Mouse (Mus musculus) limb, embryonic 11.5 days (tissue): Measurements from ENCODE around the gene Cd19. TPM values are rescaled to one million over a fixed set of nuclear protein-coding genes. Genes with fewer than 3 reads are reported as not detected.

Experiments used
- ATAC-seq: fragments of 200-750 bp; cut with Nextera tagmentation; 2 replicates; pipeline ENCODE4 v1.8.0; 2017; ENCODE audit warnings: low read depth; ENCODE audit not compliant: insufficient number of reproducible peaks, low FRiP score, low TSS enrichment
- DNase-seq: peaks from one replicate; pipeline ENCODE4 v3.0.0-alpha.2; 2015; ENCODE audit warnings: low spot score
- H3K27ac ChIP-seq: fragments of 300-500 bp; sonication (generic); replicated peaks from 2 replicates; pipeline ENCODE4 v1.5.1; 2014; ENCODE audit warnings: low read depth, mild to moderate bottlenecking, low read length
- H3K27me3 ChIP-seq: fragments of 300-500 bp; sonication (generic); 2 replicates; pipeline ENCODE4 v1.6.1; 2014; ENCODE audit warnings: mild to moderate bottlenecking, low read length, mixed read lengths; ENCODE audit not compliant: control insufficient read depth, insufficient read depth
- H3K36me3 ChIP-seq: fragments of 300-500 bp; sonication (generic); 2 replicates; pipeline ENCODE4 v1.6.1; 2014; ENCODE audit warnings: mild to moderate bottlenecking, low read length, moderate library complexity, mixed read lengths; ENCODE audit not compliant: control insufficient read depth, insufficient read depth
- H3K4me1 ChIP-seq: fragments of 300-500 bp; sonication (generic); 2 replicates; pipeline ENCODE4 v1.6.1; 2014; ENCODE audit warnings: low read length, mixed read lengths; ENCODE audit not compliant: control insufficient read depth, insufficient read depth
- H3K4me2 ChIP-seq: fragments of 300-500 bp; sonication (generic); 2 replicates; pipeline ENCODE4 v1.6.1; 2014; ENCODE audit warnings: low read depth, mild to moderate bottlenecking, moderate library complexity; ENCODE audit not compliant: severe bottlenecking
- H3K4me3 ChIP-seq: fragments of 300-500 bp; sonication (generic); 2 replicates; pipeline ENCODE4 v1.5.1; 2014; ENCODE audit warnings: low read depth, low read length
- H3K9ac ChIP-seq: fragments of 300-500 bp; sonication (generic); 2 replicates; pipeline ENCODE4 v1.6.1; 2014; ENCODE audit warnings: mild to moderate bottlenecking, low read length
- H3K9me3 ChIP-seq: fragments of 300-500 bp; sonication (generic); 2 replicates; pipeline ENCODE4 v1.6.1; 2016; ENCODE audit warnings: low read length; ENCODE audit not compliant: control insufficient read depth
- WGBS: fragments of 180-500 bp; shearing (Covaris S2); extraction: QIAGEN DNeasy Blood & Tissue Kit; methylation state at CpG from one replicate; pipeline ENCODE4 v1.1.7; 2014; 5-methylcytosine and 5-hydroxymethylcytosine counted together
- microRNA-seq: library from miRNA; unstranded; fragments of <30 nt; microRNA quantifications from one replicate; pipeline ENCODE4, GENCODE M21; 2016
- polyA plus RNA-seq: library from polyadenylated mRNA; unstranded; fragments of >200 nt; fragmentation: Nextera tagmentation; extraction: Ambion mirVana; gene quantifications from 2 replicates; pipeline ENCODE4 v1.2.1, GENCODE M21; 2014

Gene Cd19
- polyA plus RNA-seq, 1 experiment from 2014 or later, result not detected

DNA sequence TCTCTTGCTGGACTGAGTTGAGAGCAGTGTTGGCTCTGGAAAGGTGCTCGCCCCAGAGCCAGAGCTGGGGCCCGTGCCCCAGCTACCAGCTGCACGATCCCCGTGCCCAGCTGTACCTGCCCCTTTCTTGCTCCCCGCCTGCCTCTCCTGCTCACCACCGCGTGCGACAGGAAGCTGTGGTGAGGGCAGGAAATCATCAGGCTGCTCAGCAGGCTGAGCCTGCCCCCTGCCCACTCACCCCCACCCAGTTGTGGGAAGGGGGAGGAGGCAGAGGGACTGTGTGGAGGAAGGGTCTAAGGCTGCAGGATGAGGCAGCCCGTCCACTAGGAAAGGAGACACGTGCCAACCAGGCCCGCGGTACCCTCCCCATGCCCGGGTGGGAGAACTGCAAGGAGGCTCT, 45.3 kb downstream of the Cd19 start, which contains the start of gene Lat:
Gene Lat, minus strand, starts transcription at position 178 of the 400 bp plus-strand sequence.
- H3K4me3 ChIP-seq, result no peak within 1 kb of the TSS
- no peaks in the 10 kb centered on the region for H3K27me3 ChIP-seq
- peaks cover 15% of the 10 kb centered on the region; the same call in 1 of the 2 replicates for H3K36me3 ChIP-seq
- WGBS, result 65% methylated on average over 13 of the region's 13 CpGs
- no peak within 1 kb of the TSS for H3K27ac ChIP-seq
- no peaks in the 10 kb centered on the region for H3K4me1 ChIP-seq
- no peak for ATAC-seq
- H3K9ac ChIP-seq, result 0 out of 2 replicates have a peak within 1 kb of the TSS, but pooled peaks have one; percentile 22
- DNase-seq, result no peak
- no peaks in the 10 kb centered on the region for H3K9me3 ChIP-seq
- no peak within 1 kb of the TSS for H3K4me2 ChIP-seq

DNA sequence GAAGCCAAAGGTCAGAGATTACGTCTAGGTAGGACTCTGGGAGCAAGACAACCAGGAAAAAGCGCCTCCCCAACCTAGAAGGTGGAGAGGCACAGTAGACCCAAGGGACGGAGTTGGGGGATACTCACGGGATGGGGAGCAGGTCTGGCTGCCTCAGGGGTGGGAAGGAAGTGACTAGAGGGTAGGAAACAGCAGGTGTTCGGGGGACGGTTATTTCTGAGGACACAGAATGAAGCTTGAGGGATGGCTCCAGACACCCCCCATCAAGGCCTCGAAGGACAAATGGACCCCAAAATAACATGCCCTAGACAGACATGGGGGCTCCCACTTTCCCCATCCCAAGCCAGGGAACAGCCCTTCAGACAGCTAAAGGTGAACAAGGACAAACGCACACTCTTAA, 46.3 kb downstream of the Cd19 start:
- H3K4me2 ChIP-seq, result no peak overlapping the region
- H3K27ac ChIP-seq, result no peak overlapping the region
- no peak overlapping the region for H3K9ac ChIP-seq
- peaks cover 16% of the 10 kb centered on the region; the same call in 1 of the 2 replicates for H3K36me3 ChIP-seq
- ATAC-seq, result no peak
- H3K4me3 ChIP-seq, result no peak overlapping the region
- DNase-seq, result no peak
- H3K9me3 ChIP-seq, result no peaks in the 10 kb centered on the region
- no peaks in the 10 kb centered on the region for H3K4me1 ChIP-seq
- 85% methylated on average over 8 of the region's 8 CpGs for WGBS
- H3K27me3 ChIP-seq, result no peaks in the 10 kb centered on the region

DNA sequence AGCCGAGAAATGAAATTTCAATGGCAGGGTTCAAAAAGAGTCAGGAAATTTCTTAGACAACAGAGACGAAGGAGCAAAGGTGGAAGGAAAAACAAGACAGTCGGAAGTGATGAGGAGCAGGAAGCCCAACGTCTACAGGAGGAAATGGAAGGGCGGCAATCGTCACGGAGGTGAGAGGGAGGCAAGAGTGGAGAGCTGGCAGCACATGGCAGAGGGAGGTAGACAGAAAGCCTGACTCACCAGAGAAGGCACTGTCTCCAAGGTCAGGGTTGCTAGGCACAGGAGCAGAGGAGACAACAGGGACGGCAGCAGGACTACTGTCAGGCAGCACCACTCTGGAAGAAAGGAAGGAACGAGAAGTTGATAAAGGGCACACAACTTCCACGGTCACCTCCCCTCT, 47.1 kb downstream of the Cd19 start:
- Histone ChIP-seq H3K27ac (no peak overlapping the region), H3K27me3 (no peaks in the 10 kb centered on the region), H3K9ac (no peak overlapping the region), H3K36me3 (peaks cover 16% of the 10 kb centered on the region; the same call in 1 of the 2 replicates), H3K9me3 (no peaks in the 10 kb centered on the region), H3K4me1 (no peaks in the 10 kb centered on the region), H3K4me3 (no peak overlapping the region), H3K4me2 (no peak overlapping the region)
- ATAC-seq (no peak), DNase-seq (no peak)
- 89% methylated on average over 10 of the region's 10 CpGs for WGBS

DNA sequence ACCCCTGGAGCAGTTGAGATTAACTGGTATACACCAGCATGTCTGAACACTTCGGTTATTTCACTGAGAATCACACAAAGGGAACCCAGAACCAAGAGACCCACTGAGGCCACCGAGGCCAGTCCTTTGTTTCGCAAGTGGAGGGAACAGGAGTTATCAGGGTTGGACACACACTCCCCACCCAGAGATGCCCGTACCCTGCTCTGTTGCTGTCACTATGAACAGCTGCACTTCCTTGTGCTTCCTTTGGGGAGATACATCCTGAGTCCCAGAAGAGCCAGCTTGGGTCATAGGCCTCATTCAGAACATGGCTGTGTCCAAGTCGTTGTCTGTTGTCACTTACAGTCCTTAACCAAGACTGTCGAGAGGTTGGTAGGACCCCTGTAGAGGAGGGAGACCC, 51.7 kb downstream of the Cd19 start:
- ATAC-seq (no peak), DNase-seq (no peak)
- Histone ChIP-seq H3K4me1 (no peaks in the 10 kb centered on the region), H3K4me2 (no peak overlapping the region), H3K36me3 (peaks cover 2% of the 10 kb centered on the region; the same call in 1 of the 2 replicates), H3K4me3 (no peak overlapping the region), H3K27me3 (no peaks in the 10 kb centered on the region), H3K9ac (no peak overlapping the region), H3K27ac (no peak overlapping the region), H3K9me3 (no peaks in the 10 kb centered on the region)
- WGBS, result 86% methylated on average over 6 of the region's 6 CpGs

DNA sequence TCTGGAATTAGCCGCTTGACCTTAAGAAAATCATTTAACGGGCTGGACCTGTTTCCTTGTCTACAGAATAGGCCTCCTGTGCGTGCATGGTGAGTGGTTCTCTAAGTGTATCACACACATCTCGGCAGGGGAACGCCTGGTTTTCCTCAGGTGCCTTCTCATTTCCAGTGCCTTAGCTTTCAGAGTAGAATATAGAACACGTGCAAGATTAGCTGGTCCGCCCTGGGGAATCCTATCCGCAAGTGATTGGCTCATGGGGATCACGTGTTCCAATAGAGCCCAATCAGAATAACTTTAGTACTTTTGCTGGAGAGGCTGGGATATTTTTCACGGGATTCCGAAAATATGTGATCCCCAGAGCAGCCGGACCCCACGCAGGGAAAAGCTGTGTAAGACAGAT, 55.6 kb downstream of the Cd19 start:
- 81% methylated on average over 13 of the region's 13 CpGs for WGBS
- Histone ChIP-seq H3K4me1 (no peaks in the 10 kb centered on the region), H3K36me3 (no peaks in the 10 kb centered on the region; the same call in 1 of the 2 replicates), H3K27ac (no peak overlapping the region), H3K4me2 (no peak overlapping the region), H3K9ac (no peak overlapping the region), H3K4me3 (no peak overlapping the region), H3K9me3 (no peaks in the 10 kb centered on the region), H3K27me3 (no peaks in the 10 kb centered on the region)
- DNase-seq (no peak), ATAC-seq (no peak)

Small RNA genes lying within 50 kb of the gene (microRNA-seq; reads per million reads assigned to microRNA genes)
- not detected for gene Mir7058

Other genes with a start within 250 kb of the Cd19 start
- 70.0 and 76.6 TPM in 2 replicates for gene Xpo6, start 214.4 kb downstream of the Cd19 start, polyA plus RNA-seq
- 111 and 117 TPM in 2 replicates for gene Sbk1, start 142.3 kb downstream of the Cd19 start, polyA plus RNA-seq
- gene Lat, start 45.3 kb downstream of the Cd19 start, polyA plus RNA-seq, result 2.2 and 3.2 TPM in 2 replicates
- gene Spns1, start 37.4 kb downstream of the Cd19 start, polyA plus RNA-seq, result 41.7 and 46.5 TPM in 2 replicates
- gene Nfatc2ip, start 18.2 kb downstream of the Cd19 start, polyA plus RNA-seq, result 2.8 and 3.6 TPM in 2 replicates
- gene Rabep2, start 13.9 kb upstream of the Cd19 start, polyA plus RNA-seq, result 25.8 and 28.1 TPM in 2 replicates
- gene Atp2a1, start 48.2 kb upstream of the Cd19 start, polyA plus RNA-seq, result 16.0 and 18.8 TPM in 2 replicates
- 50.7 and 51.3 TPM in 2 replicates for gene Sh2b1, start 60.5 kb upstream of the Cd19 start, polyA plus RNA-seq
- gene Tufm, start 72.5 kb upstream of the Cd19 start, polyA plus RNA-seq, result 165 and 170 TPM in 2 replicates
- gene Atxn2l, start 88.5 kb upstream of the Cd19 start, polyA plus RNA-seq, result 62.0 and 66.3 TPM in 2 replicates
- gene Eif3c, start 151.5 kb upstream of the Cd19 start, polyA plus RNA-seq, result 195 and 204 TPM in 2 replicates
- gene Apobr, start 170.1 kb upstream of the Cd19 start, polyA plus RNA-seq, result 0.34 and 0.61 TPM in 2 replicates
- gene Cln3, start 170.9 kb upstream of the Cd19 start, polyA plus RNA-seq, result 27.9 and 33.6 TPM in 2 replicates
- not detected in 2 replicates for gene Il27, start 180.1 kb upstream of the Cd19 start, polyA plus RNA-seq
- 0.31 and 1.3 TPM in 2 replicates for gene Nupr1, start 216.0 kb upstream of the Cd19 start, polyA plus RNA-seq
- gene Sgf29, start 234.4 kb upstream of the Cd19 start, polyA plus RNA-seq, result 61.9 and 65.6 TPM in 2 replicates